Mouse (Mus musculus): ENCODE measurements around the gene Lmo3.

GRCm38 (mm10) chr6:138552144-138552543, 29.6 kb downstream of the Lmo3 start:
- no peak for TF ChIP-seq POLR2A (IDR thresholded peaks at IDR 0.05; ENCODE audit: low read depth, low read length)
- no peak for TF ChIP-seq RCOR1 (conservative IDR thresholded peaks at IDR 0.05; ENCODE audit: low read depth, low read length)
- TF ChIP-seq MAX (IDR thresholded peaks at IDR 0.05; ENCODE audit: low read length), result no peak
- TF ChIP-seq MEF2A (IDR thresholded peaks at IDR 0.05; ENCODE audit: borderline replicate concordance, low read depth, low read length), result no peak
- TF ChIP-seq TBP (conservative IDR thresholded peaks at IDR 0.05; ENCODE audit: low read depth, low read length), result no peak
- TF ChIP-seq CTCF (conservative IDR thresholded peaks at IDR 0.05 in 1 of 2, IDR thresholded peaks at IDR 0.05 in 1 of 2; ENCODE audit: low read depth in 2 of 2, low read length in 2 of 2), result no peak
- no peak for TF ChIP-seq ZMIZ1 (IDR thresholded peaks at IDR 0.05; ENCODE audit: low read depth, low read length)
